Mouse (Mus musculus): ENCODE data around the gene Mrln. TPM values are rescaled to one million over a fixed set of nuclear protein-coding genes. Genes with fewer than 3 reads are reported as not detected.

The Mrln gene
- polyA plus RNA-seq (2014; fragmentation: Nextera tagmentation; extraction: Ambion mirVana): 0.49 and 0.77 TPM in 2 replicates

GRCm38 (mm10) chr10:70204505-70205399 lies at the start of gene Mrln:
TSS of gene Mrln (plus strand) at chr10:70204664.
- Histone ChIP-seq H3K4me2 (no peak within 1 kb of the TSS), H3K4me3 (ENCODE audit: low read depth, low read length) (no peak within 1 kb of the TSS), H3K9ac (ENCODE audit: low read depth, low read length) (no peak within 1 kb of the TSS), H3K27me3 (ENCODE audit: control insufficient read depth, insufficient read depth, low read length) (no peaks in the 10 kb centered on the region), H3K27ac (ENCODE audit: low read depth, low read length) (no peak within 1 kb of the TSS), H3K9me3 (replicated peaks; ENCODE audit: control insufficient read depth, low read length) (no peaks in the 10 kb centered on the region), H3K4me1 (ENCODE audit: control insufficient read depth, insufficient read depth, low read length) (no peaks in the 10 kb centered on the region), H3K36me3 (ENCODE audit: control insufficient read depth, insufficient read depth, low read length) (no peaks in the 10 kb centered on the region)
- no peak for ATAC-seq (replicated peaks; ENCODE audit: insufficient number of reproducible peaks, low FRiP score, low TSS enrichment)
- WGBS (ENCODE audit: insufficient replicate concordance): 63% methylated on average over 17 of the region's 17 CpGs

GRCm38 (mm10) chr10:70156431-70157165 lies 47.9 kb upstream of the Mrln start:
- H3K4me3 ChIP-seq (ENCODE audit: low read depth, low read length): no peak overlapping the region
- no peak overlapping the region for H3K4me2 ChIP-seq
- H3K27me3 ChIP-seq (ENCODE audit: control insufficient read depth, insufficient read depth, low read length): no peaks in the 10 kb centered on the region
- H3K4me1 ChIP-seq (ENCODE audit: control insufficient read depth, insufficient read depth, low read length): peaks cover 20% of the 10 kb centered on the region
- no peak for ATAC-seq (replicated peaks; ENCODE audit: insufficient number of reproducible peaks, low FRiP score, low TSS enrichment)
- H3K27ac ChIP-seq (ENCODE audit: low read depth, low read length): no peak overlapping the region
- peaks cover 21% of the 10 kb centered on the region for H3K36me3 ChIP-seq (ENCODE audit: control insufficient read depth, insufficient read depth, low read length)
- 76% methylated on average over 3 of the region's 3 CpGs for WGBS (ENCODE audit: insufficient replicate concordance)
- no peak overlapping the region for H3K9ac ChIP-seq (ENCODE audit: low read depth, low read length)
- H3K9me3 ChIP-seq (replicated peaks; ENCODE audit: control insufficient read depth, low read length): 0 out of 2 replicates have a peak, but pooled peaks cover 4% of the 10 kb centered on the region

GRCm38 (mm10) chr10:70159651-70160320 lies 44.7 kb upstream of the Mrln start:
- Histone ChIP-seq H3K27ac (ENCODE audit: low read depth, low read length) (no peak overlapping the region), H3K4me1 (ENCODE audit: control insufficient read depth, insufficient read depth, low read length) (no peaks in the 10 kb centered on the region), H3K27me3 (ENCODE audit: control insufficient read depth, insufficient read depth, low read length) (no peaks in the 10 kb centered on the region), H3K4me3 (ENCODE audit: low read depth, low read length) (no peak overlapping the region), H3K4me2 (no peak overlapping the region), H3K9ac (ENCODE audit: low read depth, low read length) (no peak overlapping the region), H3K9me3 (replicated peaks; ENCODE audit: control insufficient read depth, low read length) (0 out of 2 replicates have a peak, but pooled peaks cover 4% of the 10 kb centered on the region), H3K36me3 (ENCODE audit: control insufficient read depth, insufficient read depth, low read length) (peaks cover 19% of the 10 kb centered on the region)
- WGBS (ENCODE audit: insufficient replicate concordance): 80% methylated on average over 12 of the region's 12 CpGs
- ATAC-seq (replicated peaks; ENCODE audit: insufficient number of reproducible peaks, low FRiP score, low TSS enrichment): no peak

GRCm38 (mm10) chr10:70160811-70161210 lies 43.7 kb upstream of the Mrln start:
- WGBS (ENCODE audit: insufficient replicate concordance): 92% methylated on average over 12 of the region's 12 CpGs
- Histone ChIP-seq H3K27me3 (ENCODE audit: control insufficient read depth, insufficient read depth, low read length) (no peaks in the 10 kb centered on the region), H3K4me3 (ENCODE audit: low read depth, low read length) (no peak overlapping the region), H3K27ac (ENCODE audit: low read depth, low read length) (no peak overlapping the region), H3K4me2 (no peak overlapping the region), H3K4me1 (ENCODE audit: control insufficient read depth, insufficient read depth, low read length) (peaks cover 10% of the 10 kb centered on the region), H3K9me3 (replicated peaks; ENCODE audit: control insufficient read depth, low read length) (0 out of 2 replicates have a peak, but pooled peaks cover 4% of the 10 kb centered on the region), H3K9ac (ENCODE audit: low read depth, low read length) (no peak overlapping the region), H3K36me3 (ENCODE audit: control insufficient read depth, insufficient read depth, low read length) (peaks cover 13% of the 10 kb centered on the region)
- no peak for ATAC-seq (replicated peaks; ENCODE audit: insufficient number of reproducible peaks, low FRiP score, low TSS enrichment)

- H3K9ac ChIP-seq (ENCODE audit: low read depth, low read length): no peak overlapping the region
- no peak for ATAC-seq (replicated peaks; ENCODE audit: insufficient number of reproducible peaks, low FRiP score, low TSS enrichment)
- no peak overlapping the region for H3K27ac ChIP-seq (ENCODE audit: low read depth, low read length)
- no peak overlapping the region for H3K4me3 ChIP-seq (ENCODE audit: low read depth, low read length)
- H3K4me2 ChIP-seq: no peak overlapping the region
- WGBS (ENCODE audit: insufficient replicate concordance): 93% methylated on average over 14 of the region's 14 CpGs
- peaks cover 6% of the 10 kb centered on the region for H3K36me3 ChIP-seq (ENCODE audit: control insufficient read depth, insufficient read depth, low read length)
- H3K27me3 ChIP-seq (ENCODE audit: control insufficient read depth, insufficient read depth, low read length): no peaks in the 10 kb centered on the region
- H3K9me3 ChIP-seq (replicated peaks; ENCODE audit: control insufficient read depth, low read length): 0 out of 2 replicates have a peak, but pooled peaks cover 4% of the 10 kb centered on the region
- H3K4me1 ChIP-seq (ENCODE audit: control insufficient read depth, insufficient read depth, low read length): peaks cover 17% of the 10 kb centered on the region
Observed at GRCm38 (mm10) chr10:70161504-70161903, 43.0 kb upstream of the Mrln start.

GRCm38 (mm10) chr10:70163681-70164080 lies 40.8 kb upstream of the Mrln start:
- peaks cover 33% of the 10 kb centered on the region for H3K4me1 ChIP-seq (ENCODE audit: control insufficient read depth, insufficient read depth, low read length)
- no peak for ATAC-seq (replicated peaks; ENCODE audit: insufficient number of reproducible peaks, low FRiP score, low TSS enrichment)
- no peak overlapping the region for H3K27ac ChIP-seq (ENCODE audit: low read depth, low read length)
- no peak overlapping the region for H3K4me3 ChIP-seq (ENCODE audit: low read depth, low read length)
- H3K27me3 ChIP-seq (ENCODE audit: control insufficient read depth, insufficient read depth, low read length): no peaks in the 10 kb centered on the region
- no peaks in the 10 kb centered on the region for H3K9me3 ChIP-seq (replicated peaks; ENCODE audit: control insufficient read depth, low read length)
- H3K36me3 ChIP-seq (ENCODE audit: control insufficient read depth, insufficient read depth, low read length): peaks cover 2% of the 10 kb centered on the region; the same call in 1 of the 2 replicates
- H3K4me2 ChIP-seq: no peak overlapping the region
- 72% methylated on average over 5 of the region's 5 CpGs for WGBS (ENCODE audit: insufficient replicate concordance)
- H3K9ac ChIP-seq (ENCODE audit: low read depth, low read length): no peak overlapping the region

GRCm38 (mm10) chr10:70165877-70166276 lies 38.6 kb upstream of the Mrln start:
- no peak overlapping the region for H3K9ac ChIP-seq (ENCODE audit: low read depth, low read length)
- H3K4me1 ChIP-seq (ENCODE audit: control insufficient read depth, insufficient read depth, low read length): peaks cover 45% of the 10 kb centered on the region
- H3K27ac ChIP-seq (ENCODE audit: low read depth, low read length): no peak overlapping the region

GRCm38 (mm10) chr10:70166427-70166826 lies 38.0 kb upstream of the Mrln start:
- H3K9ac ChIP-seq (ENCODE audit: low read depth, low read length): no peak overlapping the region
- H3K4me3 ChIP-seq (ENCODE audit: low read depth, low read length): no peak overlapping the region
- no peak overlapping the region for H3K27ac ChIP-seq (ENCODE audit: low read depth, low read length)
- no peak for ATAC-seq (replicated peaks; ENCODE audit: insufficient number of reproducible peaks, low FRiP score, low TSS enrichment)
- H3K9me3 ChIP-seq (replicated peaks; ENCODE audit: control insufficient read depth, low read length): no peaks in the 10 kb centered on the region
- H3K27me3 ChIP-seq (ENCODE audit: control insufficient read depth, insufficient read depth, low read length): no peaks in the 10 kb centered on the region
- peaks cover 45% of the 10 kb centered on the region for H3K4me1 ChIP-seq (ENCODE audit: control insufficient read depth, insufficient read depth, low read length)
- no peak overlapping the region for H3K4me2 ChIP-seq
- H3K36me3 ChIP-seq (ENCODE audit: control insufficient read depth, insufficient read depth, low read length): peaks cover 12% of the 10 kb centered on the region
- 47% methylated on average over 5 of the region's 5 CpGs for WGBS (ENCODE audit: insufficient replicate concordance)

More at GRCm38 (mm10) chr10:70165877-70166276, 38.6 kb upstream of the Mrln start:
- ATAC-seq (replicated peaks; ENCODE audit: insufficient number of reproducible peaks, low FRiP score, low TSS enrichment): no peak
- H3K4me3 ChIP-seq (ENCODE audit: low read depth, low read length): no peak overlapping the region
- H3K36me3 ChIP-seq (ENCODE audit: control insufficient read depth, insufficient read depth, low read length): peaks cover 7% of the 10 kb centered on the region
- H3K4me2 ChIP-seq: no peak overlapping the region
- H3K9me3 ChIP-seq (replicated peaks; ENCODE audit: control insufficient read depth, low read length): no peaks in the 10 kb centered on the region
- 46% methylated on average over 6 of the region's 6 CpGs for WGBS (ENCODE audit: insufficient replicate concordance)
- no peaks in the 10 kb centered on the region for H3K27me3 ChIP-seq (ENCODE audit: control insufficient read depth, insufficient read depth, low read length)

Data from heart, embryonic 11.5 days (tissue).